Mouse (Mus musculus) limb, embryonic 13.5 days (tissue): ENCODE measurements around the gene Irf2. TPM values are rescaled to one million over a fixed set of nuclear protein-coding genes. Genes with fewer than 3 reads are reported as not detected.

Experiments
- ATAC-seq: fragments of 200-750 bp; cut with Nextera tagmentation; 2 replicates; pipeline ENCODE4 v1.8.0; 2017; ENCODE audit warnings: low read depth, moderate number of reproducible peaks, moderate TSS enrichment; ENCODE audit not compliant: low FRiP score
- H3K27ac ChIP-seq: fragments of 300-500 bp; sonication (generic); 2 replicates; pipeline ENCODE4 v1.5.1; 2015; ENCODE audit warnings: inconsistent platforms, mild to moderate bottlenecking, moderate library complexity
- H3K27me3 ChIP-seq: fragments of 300-500 bp; sonication (generic); 2 replicates; pipeline ENCODE4 v1.6.1; 2015; ENCODE audit warnings: mild to moderate bottlenecking, inconsistent platforms
- H3K36me3 ChIP-seq: fragments of 300-500 bp; sonication (generic); 2 replicates; pipeline ENCODE4 v1.6.1; 2015; ENCODE audit warnings: inconsistent platforms, mild to moderate bottlenecking, moderate library complexity
- H3K4me1 ChIP-seq: fragments of 300-500 bp; sonication (generic); 2 replicates; pipeline ENCODE4 v1.6.1; 2015; ENCODE audit warnings: inconsistent platforms
- H3K4me2 ChIP-seq: fragments of 300-500 bp; sonication (generic); replicated peaks from 2 replicates; pipeline ENCODE4 v1.6.1; 2015; ENCODE audit warnings: inconsistent platforms, mild to moderate bottlenecking, moderate library complexity
- H3K4me3 ChIP-seq: fragments of 300-500 bp; sonication (generic); 2 replicates; pipeline ENCODE4 v1.5.1; 2015; ENCODE audit warnings: moderate library complexity, mild to moderate bottlenecking, inconsistent platforms
- H3K9ac ChIP-seq: fragments of 300-500 bp; sonication (generic); 2 replicates; pipeline ENCODE4 v1.6.1; 2015; ENCODE audit warnings: mild to moderate bottlenecking, inconsistent platforms
- H3K9me3 ChIP-seq: fragments of 300-500 bp; sonication (generic); 2 replicates; pipeline ENCODE4 v1.6.1; 2016; ENCODE audit warnings: inconsistent platforms
- WGBS: fragments of 180-500 bp; shearing (Covaris S2); methylation state at CpG from one replicate; pipeline ENCODE4 v1.1.7; 2015; 5-methylcytosine and 5-hydroxymethylcytosine counted together
- polyA plus RNA-seq: library from polyadenylated mRNA; unstranded; fragments of >200 nt; fragmentation: Nextera tagmentation; extraction: Ambion mirVana; gene quantifications from 2 replicates; pipeline ENCODE4 v1.2.1, GENCODE M21; 2015

Gene Irf2
- polyA plus RNA-seq, 1 experiment from 2014 or later, result 19.6 TPM

DNA sequence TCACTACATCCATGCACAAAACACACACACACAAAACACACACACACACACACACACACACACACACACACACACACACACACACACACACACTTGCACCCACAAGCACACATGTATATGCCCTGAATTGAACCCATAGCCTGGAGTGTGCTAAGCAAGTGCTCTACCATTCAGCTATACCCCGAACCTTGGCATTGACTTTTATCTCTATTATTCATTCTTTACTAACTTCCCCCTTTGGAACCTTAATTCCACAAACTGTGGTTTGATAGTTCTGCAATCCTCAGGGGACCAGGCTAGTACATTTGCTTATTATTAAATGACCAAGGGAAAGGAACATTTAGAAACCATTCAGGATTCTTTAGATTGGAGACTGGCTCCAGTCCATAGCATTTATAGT lies 5.9 kb downstream of the Irf2 start:
- WGBS, result 90% methylated on average over 1 of the region's 1 CpGs
- H3K4me2 ChIP-seq, result no peak overlapping the region
- no peaks in the 10 kb centered on the region for H3K27me3 ChIP-seq
- peaks cover 40% of the 10 kb centered on the region for H3K4me1 ChIP-seq
- H3K9me3 ChIP-seq, result no peaks in the 10 kb centered on the region
- H3K36me3 ChIP-seq, result no peaks in the 10 kb centered on the region
- ATAC-seq, result no peak
- H3K4me3 ChIP-seq, result no peak overlapping the region
- no peak overlapping the region for H3K27ac ChIP-seq
- no peak overlapping the region for H3K9ac ChIP-seq

DNA sequence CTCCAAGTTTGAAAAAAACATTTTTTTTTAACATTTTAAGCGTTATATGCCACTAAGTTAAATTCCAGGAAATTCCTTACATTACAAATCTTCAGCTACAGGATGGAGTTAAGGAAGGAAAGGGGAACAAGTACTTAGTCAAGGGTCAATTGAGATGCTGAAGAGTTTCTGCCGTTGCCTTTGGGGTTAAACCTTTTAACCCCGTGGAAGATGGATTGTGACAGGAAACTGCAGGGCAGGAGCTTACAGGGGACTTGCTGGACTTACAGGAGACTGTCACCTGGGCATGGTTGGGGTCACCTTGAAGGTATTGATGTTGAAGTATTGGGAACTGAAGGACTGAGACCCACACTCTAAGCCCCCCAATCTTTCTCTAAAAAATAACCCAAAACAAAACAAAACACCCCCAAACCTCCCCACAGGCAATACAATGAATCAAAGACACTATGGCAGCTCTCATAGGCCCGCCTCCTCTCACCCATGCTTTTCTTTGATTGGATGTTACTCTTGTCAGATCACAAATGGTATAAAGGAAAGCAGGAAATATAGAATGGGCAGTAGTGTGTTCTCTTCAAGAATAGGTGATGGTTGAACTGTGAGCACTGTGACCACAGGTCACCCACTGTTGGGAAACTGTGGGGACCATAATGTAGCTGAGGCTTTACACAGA lies 7.9 kb downstream of the Irf2 start:
- Histone ChIP-seq H3K4me1 (peaks cover 50% of the 10 kb centered on the region), H3K27ac (no peak overlapping the region), H3K27me3 (no peaks in the 10 kb centered on the region), H3K36me3 (no peaks in the 10 kb centered on the region), H3K4me2 (no peak overlapping the region), H3K9ac (no peak overlapping the region), H3K9me3 (no peaks in the 10 kb centered on the region), H3K4me3 (no peak overlapping the region)
- WGBS, result 38% methylated on average over 4 of the region's 4 CpGs
- ATAC-seq, result no peak

- H3K36me3 ChIP-seq, result no peaks in the 10 kb centered on the region
- H3K27me3 ChIP-seq, result no peaks in the 10 kb centered on the region
- H3K4me2 ChIP-seq, result no peak overlapping the region
- no peak overlapping the region for H3K4me3 ChIP-seq
- H3K27ac ChIP-seq, result no peak overlapping the region
- no peak for ATAC-seq
- H3K4me1 ChIP-seq, result peaks cover 55% of the 10 kb centered on the region
- no peak overlapping the region for H3K9ac ChIP-seq
- H3K9me3 ChIP-seq, result no peaks in the 10 kb centered on the region
- 66% methylated on average over 5 of the region's 5 CpGs for WGBS
Observed at GRCm38 (mm10) chr8:46750000-46750399, 10.5 kb downstream of the Irf2 start.

- no peak for ATAC-seq
- peak overlapping the region; percentile 52 for H3K27ac ChIP-seq
- 0 out of 2 replicates have a peak overlapping the region, but pooled peaks have one; percentile 17 for H3K4me2 ChIP-seq
Observed at GRCm38 (mm10) chr8:46750566-46750965, 11.0 kb downstream of the Irf2 start.

GRCm38 (mm10) chr8:46751151-46751550 lies 11.6 kb downstream of the Irf2 start:
- peak overlapping the region; percentile 52 for H3K27ac ChIP-seq
- 0 out of 2 replicates have a peak overlapping the region, but pooled peaks have one; percentile 14 for H3K4me2 ChIP-seq
- no peak overlapping the region for H3K9ac ChIP-seq
- no peaks in the 10 kb centered on the region for H3K27me3 ChIP-seq
- H3K36me3 ChIP-seq, result no peaks in the 10 kb centered on the region
- WGBS, result 11% methylated on average over 4 of the region's 4 CpGs
- H3K4me3 ChIP-seq, result no peak overlapping the region
- no peaks in the 10 kb centered on the region for H3K9me3 ChIP-seq
- H3K4me1 ChIP-seq, result peaks cover 55% of the 10 kb centered on the region
- ATAC-seq, result peak; percentile 19; the same call in 1 of the 2 replicates

More at GRCm38 (mm10) chr8:46750566-46750965, 11.0 kb downstream of the Irf2 start:
- Histone ChIP-seq H3K9ac (no peak overlapping the region), H3K4me3 (no peak overlapping the region), H3K36me3 (no peaks in the 10 kb centered on the region), H3K9me3 (no peaks in the 10 kb centered on the region), H3K27me3 (no peaks in the 10 kb centered on the region), H3K4me1 (peaks cover 55% of the 10 kb centered on the region)
- WGBS, result 33% methylated on average over 8 of the region's 8 CpGs

- Histone ChIP-seq H3K4me3 (no peak overlapping the region), H3K27ac (no peak overlapping the region), H3K27me3 (no peaks in the 10 kb centered on the region), H3K4me2 (no peak overlapping the region), H3K4me1 (peaks cover 41% of the 10 kb centered on the region), H3K9me3 (no peaks in the 10 kb centered on the region), H3K9ac (no peak overlapping the region), H3K36me3 (peaks cover under 1% of the 10 kb centered on the region; the same call in 1 of the 2 replicates)
- no peak for ATAC-seq
- 84% methylated on average over 12 of the region's 12 CpGs for WGBS
Observed at GRCm38 (mm10) chr8:46752986-46753385, 13.5 kb downstream of the Irf2 start.

DNA sequence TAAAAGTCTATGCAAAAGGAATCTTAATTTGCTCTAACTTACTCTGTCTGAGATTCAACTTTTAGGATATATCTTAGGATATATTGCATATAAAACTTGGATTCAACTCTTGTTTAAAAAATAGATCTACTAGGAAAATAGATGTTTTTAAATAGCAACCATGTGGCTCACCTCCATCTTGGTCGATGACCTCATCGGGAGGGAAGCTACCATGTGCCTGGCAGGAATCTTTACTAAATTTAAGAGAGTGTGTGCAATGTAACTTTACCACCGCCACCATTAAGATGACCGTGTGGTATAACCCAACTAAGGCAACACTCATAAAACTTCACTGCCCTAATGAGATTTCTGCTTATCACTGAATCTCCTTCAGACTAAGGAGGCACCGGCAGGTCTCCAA lies 14.8 kb downstream of the Irf2 start:
- Histone ChIP-seq H3K36me3 (peaks cover 3% of the 10 kb centered on the region; the same call in 1 of the 2 replicates), H3K9ac (no peak overlapping the region), H3K4me1 (peaks cover 41% of the 10 kb centered on the region), H3K9me3 (no peaks in the 10 kb centered on the region), H3K27ac (no peak overlapping the region), H3K4me2 (no peak overlapping the region), H3K4me3 (no peak overlapping the region), H3K27me3 (no peaks in the 10 kb centered on the region)
- ATAC-seq, result no peak
- 46% methylated on average over 5 of the region's 5 CpGs for WGBS

DNA sequence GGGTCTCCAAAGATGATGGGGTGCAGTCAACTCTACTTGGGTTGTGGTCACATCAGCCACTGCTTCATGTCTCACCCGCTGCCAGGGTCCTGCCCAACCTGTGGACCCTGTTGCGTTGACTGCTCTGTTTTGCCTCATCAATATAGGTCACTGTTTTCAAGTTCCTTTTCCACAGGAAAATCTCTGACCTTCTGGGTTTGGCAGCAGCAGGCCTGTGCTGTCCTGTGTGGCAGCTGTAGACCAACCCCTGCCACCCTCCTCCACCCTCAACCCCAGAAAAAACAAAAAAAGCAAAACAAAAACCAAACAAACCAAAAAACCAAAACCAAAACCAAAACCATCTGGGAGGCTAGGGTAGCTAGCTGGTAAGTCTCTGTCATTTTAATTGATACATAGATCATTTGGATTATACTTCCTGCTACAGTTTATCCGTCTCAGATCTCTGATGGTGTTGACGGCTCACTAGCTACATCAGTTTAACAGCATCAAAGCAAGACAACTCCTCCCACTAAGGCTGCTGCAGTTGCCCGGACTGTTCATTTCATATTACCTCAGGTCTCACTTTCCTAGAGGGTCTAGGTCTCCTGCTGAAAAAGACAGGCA lies 16.3 kb downstream of the Irf2 start:
- ATAC-seq, result no peak
- Histone ChIP-seq H3K4me3 (no peak overlapping the region), H3K9ac (no peak overlapping the region), H3K36me3 (peaks cover 3% of the 10 kb centered on the region; the same call in 1 of the 2 replicates), H3K9me3 (no peaks in the 10 kb centered on the region), H3K4me2 (no peak overlapping the region), H3K27me3 (no peaks in the 10 kb centered on the region), H3K27ac (no peak overlapping the region), H3K4me1 (peaks cover 31% of the 10 kb centered on the region)
- WGBS, result 55% methylated on average over 5 of the region's 5 CpGs

- H3K4me2 ChIP-seq, result no peak overlapping the region
- no peak overlapping the region for H3K27ac ChIP-seq
- peaks cover 13% of the 10 kb centered on the region for H3K4me1 ChIP-seq
- H3K9ac ChIP-seq, result no peak overlapping the region
- H3K27me3 ChIP-seq, result no peaks in the 10 kb centered on the region
- no peaks in the 10 kb centered on the region for H3K9me3 ChIP-seq
- H3K36me3 ChIP-seq, result peaks cover 3% of the 10 kb centered on the region; the same call in 1 of the 2 replicates
- ATAC-seq, result no peak
- H3K4me3 ChIP-seq, result no peak overlapping the region
- 88% methylated on average over 9 of the region's 9 CpGs for WGBS
Observed at GRCm38 (mm10) chr8:46757613-46758012, 18.1 kb downstream of the Irf2 start.

DNA sequence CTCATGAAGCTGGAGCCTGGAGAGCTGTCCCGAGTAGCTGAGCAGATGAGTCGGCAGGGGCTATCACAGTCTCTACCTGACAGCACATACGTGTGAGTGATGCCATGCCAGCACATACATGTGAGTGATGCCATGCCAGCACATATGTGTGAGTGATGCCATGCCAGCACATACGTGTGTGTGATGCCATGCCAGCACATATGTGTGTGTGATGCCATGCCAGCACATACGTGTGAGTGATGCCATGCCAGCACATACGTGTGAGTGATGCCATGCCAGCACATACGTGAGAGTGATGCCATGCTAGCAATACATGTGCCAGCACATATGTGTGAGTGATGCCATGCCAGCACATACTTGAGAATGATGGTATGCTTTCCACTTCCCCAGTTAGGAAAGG lies 18.6 kb downstream of the Irf2 start:
- Histone ChIP-seq H3K4me2 (no peak overlapping the region), H3K9me3 (no peaks in the 10 kb centered on the region), H3K4me1 (peaks cover 12% of the 10 kb centered on the region), H3K27me3 (no peaks in the 10 kb centered on the region), H3K4me3 (no peak overlapping the region), H3K36me3 (peaks cover 3% of the 10 kb centered on the region; the same call in 1 of the 2 replicates), H3K27ac (no peak overlapping the region), H3K9ac (no peak overlapping the region)
- no peak for ATAC-seq
- WGBS, result 86% methylated on average over 7 of the region's 7 CpGs

GRCm38 (mm10) chr8:46758676-46759075 lies 19.1 kb downstream of the Irf2 start:
- H3K36me3 ChIP-seq, result peaks cover 3% of the 10 kb centered on the region; the same call in 1 of the 2 replicates
- H3K4me1 ChIP-seq, result peaks cover 11% of the 10 kb centered on the region
- no peak overlapping the region for H3K4me3 ChIP-seq
- H3K27me3 ChIP-seq, result no peaks in the 10 kb centered on the region
- ATAC-seq, result no peak
- WGBS, result 77% methylated on average over 2 of the region's 2 CpGs
- no peak overlapping the region for H3K4me2 ChIP-seq
- H3K27ac ChIP-seq, result no peak overlapping the region
- H3K9me3 ChIP-seq, result no peaks in the 10 kb centered on the region
- H3K9ac ChIP-seq, result no peak overlapping the region

GRCm38 (mm10) chr8:46759562-46759961 lies 20.0 kb downstream of the Irf2 start:
- Histone ChIP-seq H3K27me3 (no peaks in the 10 kb centered on the region), H3K4me2 (no peak overlapping the region), H3K9ac (no peak overlapping the region), H3K4me3 (no peak overlapping the region), H3K9me3 (no peaks in the 10 kb centered on the region), H3K4me1 (peaks cover 7% of the 10 kb centered on the region; the same call in 1 of the 2 replicates), H3K36me3 (peaks cover 3% of the 10 kb centered on the region; the same call in 1 of the 2 replicates), H3K27ac (no peak overlapping the region)
- ATAC-seq, result no peak
- WGBS, result 86% methylated on average over 7 of the region's 7 CpGs
